Mouse (Mus musculus) forebrain, embryonic 15.5 days (tissue): ENCODE data around the gene Tspan9. TPM values are rescaled to one million over a fixed set of nuclear protein-coding genes. Genes with fewer than 3 reads are reported as not detected.

Experiments used
- ATAC-seq: fragments of 200-750 bp; cut with Nextera tagmentation; replicated peaks from 2 replicates; pipeline ENCODE4 v1.8.0; 2017; ENCODE audit warnings: mild to moderate bottlenecking, moderate TSS enrichment, moderate library complexity
- H3K27ac ChIP-seq: fragments of 300-500 bp; sonication (generic); replicated peaks from 2 replicates; pipeline ENCODE4 v1.5.1; 2015; ENCODE audit warnings: mild to moderate bottlenecking, inconsistent platforms
- H3K27me3 ChIP-seq: fragments of 300-500 bp; sonication (generic); 2 replicates; pipeline ENCODE4 v1.6.1; 2015; ENCODE audit warnings: inconsistent platforms
- H3K36me3 ChIP-seq: fragments of 300-500 bp; sonication (generic); 2 replicates; pipeline ENCODE4 v1.6.1; 2015; ENCODE audit warnings: mild to moderate bottlenecking, inconsistent platforms
- H3K4me1 ChIP-seq: fragments of 300-500 bp; sonication (generic); 2 replicates; pipeline ENCODE4 v1.6.1; 2015; ENCODE audit warnings: inconsistent platforms
- H3K4me2 ChIP-seq: fragments of 300-500 bp; sonication (generic); replicated peaks from 2 replicates; pipeline ENCODE4 v1.6.1; 2015; ENCODE audit warnings: mild to moderate bottlenecking, inconsistent platforms
- H3K4me3 ChIP-seq: fragments of 300-500 bp; sonication (generic); 2 replicates; pipeline ENCODE4 v1.5.1; 2015; ENCODE audit warnings: mild to moderate bottlenecking, inconsistent platforms
- H3K9ac ChIP-seq: fragments of 300-500 bp; sonication (generic); replicated peaks from 2 replicates; pipeline ENCODE4 v1.6.1; 2015; ENCODE audit warnings: mild to moderate bottlenecking, inconsistent platforms
- H3K9me3 ChIP-seq: fragments of 300-500 bp; sonication (generic); 2 replicates; pipeline ENCODE4 v1.6.1; 2016; ENCODE audit warnings: inconsistent platforms
- WGBS: fragments of 180-500 bp; shearing (Covaris S2); methylation state at CpG from one replicate; pipeline ENCODE4 v1.1.7; 2015; ENCODE audit warnings: mixed read lengths; 5-methylcytosine and 5-hydroxymethylcytosine counted together
- polyA plus RNA-seq: library from polyadenylated mRNA; unstranded; fragments of >200 nt; fragmentation: Nextera tagmentation; extraction: Ambion mirVana; gene quantifications from 2 replicates; pipeline ENCODE4 v1.2.1, GENCODE M21; 2015

The Tspan9 gene
- polyA plus RNA-seq, 1 experiment from 2014 or later, result 45.9 TPM

GRCm38 (mm10) chr6:128115121-128115520 lies 28.3 kb downstream of the Tspan9 start:
- peaks cover 17% of the 10 kb centered on the region; the same call in 1 of the 2 replicates for H3K4me1 ChIP-seq
- WGBS, result 73% methylated on average over 6 of the region's 6 CpGs
- H3K4me3 ChIP-seq, result no peak overlapping the region
- H3K4me2 ChIP-seq, result no peak overlapping the region
- no peaks in the 10 kb centered on the region for H3K36me3 ChIP-seq
- no peak overlapping the region for H3K27ac ChIP-seq
- H3K9ac ChIP-seq, result no peak overlapping the region
- no peaks in the 10 kb centered on the region for H3K9me3 ChIP-seq
- no peaks in the 10 kb centered on the region for H3K27me3 ChIP-seq
- ATAC-seq, result 0 out of 2 replicates have a peak, but pooled peaks have one; percentile 9

- Histone ChIP-seq H3K9me3 (no peaks in the 10 kb centered on the region), H3K4me1 (peaks cover 17% of the 10 kb centered on the region; the same call in 1 of the 2 replicates), H3K36me3 (no peaks in the 10 kb centered on the region), H3K4me3 (no peak overlapping the region), H3K27me3 (no peaks in the 10 kb centered on the region), H3K4me2 (no peak overlapping the region), H3K9ac (no peak overlapping the region), H3K27ac (no peak overlapping the region)
- ATAC-seq, result no peak
- WGBS, result 32% methylated on average over 2 of the region's 3 CpGs
Observed at GRCm38 (mm10) chr6:128112605-128113004, 30.8 kb downstream of the Tspan9 start.

- no peaks in the 10 kb centered on the region for H3K9me3 ChIP-seq
- no peak overlapping the region for H3K4me2 ChIP-seq
- H3K36me3 ChIP-seq, result no peaks in the 10 kb centered on the region
- WGBS, result 64% methylated on average over 7 of the region's 7 CpGs
- peaks cover 13% of the 10 kb centered on the region; the same call in 1 of the 2 replicates for H3K4me1 ChIP-seq
- no peak overlapping the region for H3K27ac ChIP-seq
- no peak overlapping the region for H3K9ac ChIP-seq
- no peaks in the 10 kb centered on the region for H3K27me3 ChIP-seq
- no peak overlapping the region for H3K4me3 ChIP-seq
- no peak for ATAC-seq
Observed at GRCm38 (mm10) chr6:128111784-128112183, 31.6 kb downstream of the Tspan9 start.

GRCm38 (mm10) chr6:128108324-128109035 lies 34.9 kb downstream of the Tspan9 start:
- 86% methylated on average over 7 of the region's 7 CpGs for WGBS
- H3K4me3 ChIP-seq, result no peak overlapping the region
- no peaks in the 10 kb centered on the region for H3K9me3 ChIP-seq
- H3K27me3 ChIP-seq, result no peaks in the 10 kb centered on the region
- H3K36me3 ChIP-seq, result no peaks in the 10 kb centered on the region
- no peak for ATAC-seq
- no peak overlapping the region for H3K4me2 ChIP-seq
- H3K4me1 ChIP-seq, result peaks cover 18% of the 10 kb centered on the region
- no peak overlapping the region for H3K9ac ChIP-seq
- no peak overlapping the region for H3K27ac ChIP-seq

- Histone ChIP-seq H3K36me3 (no peaks in the 10 kb centered on the region), H3K27me3 (no peaks in the 10 kb centered on the region), H3K4me3 (no peak overlapping the region), H3K4me2 (no peak overlapping the region), H3K9me3 (no peaks in the 10 kb centered on the region), H3K9ac (no peak overlapping the region), H3K27ac (no peak overlapping the region), H3K4me1 (peaks cover 16% of the 10 kb centered on the region)
- ATAC-seq, result no peak
- 81% methylated on average over 8 of the region's 8 CpGs for WGBS
Observed at GRCm38 (mm10) chr6:128107698-128108097, 35.7 kb downstream of the Tspan9 start.

GRCm38 (mm10) chr6:128106154-128106553 lies 37.2 kb downstream of the Tspan9 start:
- no peak overlapping the region for H3K4me3 ChIP-seq
- WGBS, result 77% methylated on average over 3 of the region's 3 CpGs
- H3K27ac ChIP-seq, result no peak overlapping the region
- no peaks in the 10 kb centered on the region for H3K36me3 ChIP-seq
- no peak overlapping the region for H3K4me2 ChIP-seq
- H3K4me1 ChIP-seq, result peaks cover 15% of the 10 kb centered on the region
- H3K9ac ChIP-seq, result no peak overlapping the region
- ATAC-seq, result no peak
- H3K9me3 ChIP-seq, result no peaks in the 10 kb centered on the region
- H3K27me3 ChIP-seq, result no peaks in the 10 kb centered on the region

GRCm38 (mm10) chr6:128104712-128105324 lies 38.6 kb downstream of the Tspan9 start:
- no peak overlapping the region for H3K9ac ChIP-seq
- H3K4me3 ChIP-seq, result no peak overlapping the region
- H3K4me1 ChIP-seq, result peaks cover 15% of the 10 kb centered on the region
- H3K9me3 ChIP-seq, result no peaks in the 10 kb centered on the region
- no peak; the same call in 1 of the 2 replicates for ATAC-seq
- 0 out of 2 replicates have a peak overlapping the region, but pooled peaks have one; percentile 40 for H3K27ac ChIP-seq
- H3K4me2 ChIP-seq, result no peak overlapping the region
- H3K36me3 ChIP-seq, result no peaks in the 10 kb centered on the region
- WGBS, result 58% methylated on average over 7 of the region's 7 CpGs
- H3K27me3 ChIP-seq, result no peaks in the 10 kb centered on the region

GRCm38 (mm10) chr6:128103874-128104273 lies 39.5 kb downstream of the Tspan9 start:
- Histone ChIP-seq H3K36me3 (no peaks in the 10 kb centered on the region), H3K27me3 (no peaks in the 10 kb centered on the region), H3K4me2 (no peak overlapping the region), H3K9ac (no peak overlapping the region), H3K4me1 (peaks cover 23% of the 10 kb centered on the region), H3K27ac (no peak overlapping the region), H3K9me3 (no peaks in the 10 kb centered on the region), H3K4me3 (no peak overlapping the region)
- WGBS, result 81% methylated on average over 5 of the region's 5 CpGs
- ATAC-seq, result no peak

GRCm38 (mm10) chr6:128102296-128102999 lies 40.9 kb downstream of the Tspan9 start:
- ATAC-seq, result no peak; the same call in 1 of the 2 replicates
- no peak overlapping the region for H3K4me2 ChIP-seq
- no peak overlapping the region for H3K9ac ChIP-seq
- peaks cover 23% of the 10 kb centered on the region for H3K4me1 ChIP-seq
- no peak overlapping the region for H3K27ac ChIP-seq
- no peaks in the 10 kb centered on the region for H3K36me3 ChIP-seq
- no peak overlapping the region for H3K4me3 ChIP-seq
- H3K9me3 ChIP-seq, result no peaks in the 10 kb centered on the region
- WGBS, result 48% methylated on average over 6 of the region's 6 CpGs
- H3K27me3 ChIP-seq, result no peaks in the 10 kb centered on the region

- H3K9me3 ChIP-seq, result no peaks in the 10 kb centered on the region
- H3K36me3 ChIP-seq, result no peaks in the 10 kb centered on the region
- 76% methylated on average over 5 of the region's 5 CpGs for WGBS
- no peak for ATAC-seq
- no peaks in the 10 kb centered on the region for H3K27me3 ChIP-seq
- no peak overlapping the region for H3K4me3 ChIP-seq
- no peak overlapping the region for H3K4me2 ChIP-seq
- H3K4me1 ChIP-seq, result peaks cover 27% of the 10 kb centered on the region
- peak overlapping the region; percentile 79 for H3K27ac ChIP-seq
- no peak overlapping the region for H3K9ac ChIP-seq
Observed at GRCm38 (mm10) chr6:128099871-128100270, 43.5 kb downstream of the Tspan9 start.

- H3K27ac ChIP-seq, result peak overlapping the region; percentile 79
- no peaks in the 10 kb centered on the region for H3K9me3 ChIP-seq
- no peaks in the 10 kb centered on the region for H3K27me3 ChIP-seq
- no peak overlapping the region for H3K4me2 ChIP-seq
- H3K9ac ChIP-seq, result no peak overlapping the region
- WGBS, result 41% methylated on average over 9 of the region's 9 CpGs
- H3K4me3 ChIP-seq, result no peak overlapping the region
- no peaks in the 10 kb centered on the region for H3K36me3 ChIP-seq
- peaks cover 24% of the 10 kb centered on the region for H3K4me1 ChIP-seq
- ATAC-seq, result no peak
Observed at GRCm38 (mm10) chr6:128099190-128099589, 44.2 kb downstream of the Tspan9 start.

- Histone ChIP-seq H3K27me3 (no peaks in the 10 kb centered on the region), H3K4me1 (peaks cover 22% of the 10 kb centered on the region), H3K4me3 (no peak overlapping the region), H3K36me3 (no peaks in the 10 kb centered on the region), H3K9ac (no peak overlapping the region), H3K9me3 (no peaks in the 10 kb centered on the region), H3K4me2 (no peak overlapping the region), H3K27ac (no peak overlapping the region)
- WGBS, result 84% methylated on average over 7 of the region's 7 CpGs
- no peak for ATAC-seq
Observed at GRCm38 (mm10) chr6:128096521-128096920, 46.9 kb downstream of the Tspan9 start.
